Mouse (Mus musculus) embryo, embryonic 9.5 days (tissue): ENCODE data around the gene Nipal4.
A peak's percentile ranks its signal among the peaks of the same experiment; 100 is the strongest.
"Not testable (repeated sequence)": the region's sequence is repeated elsewhere in the genome, so short reads cannot be mapped to it uniquely, and the experiment has no call there.

Experiments used
- DNase-seq: peaks from one replicate; pipeline ENCODE4 v3.0.0-alpha.2; 2017; ENCODE audit errors: extremely low spot score

The Nipal4 gene

DNA sequence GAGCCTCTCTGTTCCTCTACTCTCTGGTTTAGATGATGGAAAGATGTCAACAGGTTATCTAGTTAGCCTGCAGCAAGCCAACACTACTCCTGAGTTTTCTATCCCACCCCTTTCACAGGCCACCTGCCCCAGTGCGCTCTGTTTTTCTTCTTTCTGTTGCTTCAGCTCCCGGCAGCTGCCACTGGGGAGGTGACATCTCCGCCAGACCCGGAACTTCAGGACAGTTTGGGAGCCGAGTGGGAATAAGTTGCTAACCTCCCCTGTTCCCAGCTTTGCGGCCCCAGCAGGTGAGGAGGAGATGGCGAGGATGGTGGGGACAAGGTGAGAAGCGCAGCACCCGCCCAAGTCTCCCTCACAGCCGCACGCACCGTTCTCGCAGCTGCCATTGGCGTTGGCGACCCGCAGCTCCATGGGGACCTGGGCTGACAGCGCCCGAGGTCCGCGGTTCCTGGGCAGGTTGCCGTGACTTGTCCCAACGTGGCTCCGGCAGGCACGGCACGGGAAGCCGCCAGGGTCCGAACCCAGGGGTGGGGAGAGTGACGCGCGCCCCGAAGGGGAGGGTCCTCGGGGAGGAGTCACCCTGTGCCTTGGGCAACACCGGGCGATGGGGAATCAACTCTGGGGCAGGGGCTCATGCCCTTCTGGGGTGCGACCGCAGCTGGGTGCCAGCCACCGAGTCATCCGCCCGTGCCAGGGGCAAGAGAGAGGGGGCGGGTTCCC lies at the start of gene Nipal4:
Nipal4 (minus strand) TSS at position 643 of the 720 bp plus-strand sequence.
- peak; percentile 32 for DNase-seq

DNA sequence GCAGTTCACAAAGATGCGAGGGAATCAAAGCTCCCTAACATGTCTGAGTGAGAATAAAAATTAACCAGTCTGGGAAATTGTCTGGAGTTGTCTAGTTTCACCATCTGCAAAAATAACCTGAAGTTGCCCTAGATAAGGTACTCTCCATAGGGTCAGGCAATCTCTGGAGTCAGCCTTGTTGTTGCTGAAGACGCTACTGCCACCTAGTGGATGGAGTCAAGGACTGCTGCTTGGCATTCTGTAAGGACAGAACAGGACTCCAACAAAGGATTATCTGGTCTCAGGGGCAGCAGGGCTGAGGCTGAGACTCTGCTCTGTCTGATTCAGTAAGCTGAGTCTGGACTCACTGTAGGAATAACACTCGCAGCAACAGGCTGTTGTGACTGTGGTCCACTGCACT lies 49.0 kb upstream of the Nipal4 start:
- peak; percentile 84 for DNase-seq

DNA sequence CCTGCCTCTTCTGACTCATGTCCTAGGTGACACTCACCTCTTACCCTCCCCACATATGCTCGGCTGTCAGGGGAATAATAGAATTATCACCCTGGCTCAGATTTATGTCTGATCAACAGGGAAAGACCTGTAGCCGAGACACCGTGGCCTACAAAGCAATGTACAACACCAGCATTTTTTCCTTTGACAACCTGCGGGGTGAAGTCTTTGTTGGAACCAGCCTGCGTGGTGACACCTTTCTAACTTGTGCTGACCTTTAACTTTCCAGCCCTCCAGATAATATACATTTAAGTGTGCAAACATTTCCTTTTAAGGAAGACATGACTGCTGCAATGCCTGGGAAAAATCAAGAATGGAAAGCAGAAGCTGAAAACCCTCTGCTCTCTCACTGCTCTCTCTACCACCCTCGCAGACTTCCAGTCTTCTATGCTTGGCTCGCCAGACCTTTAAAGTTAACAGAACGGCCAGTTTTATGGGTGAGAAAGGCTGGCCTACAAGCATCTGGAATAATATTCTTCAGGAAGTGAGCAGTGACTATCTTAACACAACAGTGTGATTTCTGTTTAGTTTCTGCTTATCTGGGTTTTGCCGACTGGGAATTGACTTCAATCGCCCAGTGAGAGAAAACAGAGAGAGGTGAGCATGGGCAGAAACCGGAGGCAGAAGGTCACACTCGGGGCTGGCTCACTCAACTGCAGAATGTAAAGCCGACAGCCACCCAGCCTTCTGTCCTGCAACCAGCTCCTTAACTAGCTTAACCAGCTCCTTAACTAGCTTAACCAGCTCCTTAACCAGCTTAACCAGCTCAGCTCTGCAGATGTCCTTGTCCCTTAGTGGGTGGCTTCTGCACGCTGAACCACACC lies 48.3 kb upstream of the Nipal4 start:
- peak; percentile 26 for DNase-seq

DNA sequence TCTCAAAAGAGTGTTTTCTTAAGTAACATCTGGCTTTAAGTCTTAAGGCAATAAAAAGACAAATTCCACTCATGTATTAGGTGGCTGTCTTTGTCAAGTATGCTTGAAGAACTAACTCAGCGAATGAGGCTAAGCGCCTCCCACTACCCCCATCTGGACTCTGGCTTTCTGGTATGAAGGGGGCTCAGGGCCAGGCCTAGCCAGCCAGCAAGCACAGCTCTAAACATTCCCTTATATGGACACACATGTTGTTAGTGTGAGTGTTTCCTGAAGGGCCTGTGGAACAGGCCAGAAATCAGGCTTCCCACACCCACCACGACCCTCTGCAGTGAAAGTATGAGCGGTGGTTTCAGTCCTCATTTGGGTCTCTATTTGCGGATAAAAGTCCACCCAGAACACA lies 47.5 kb upstream of the Nipal4 start:
- DNase-seq, result peak; percentile 45

DNA sequence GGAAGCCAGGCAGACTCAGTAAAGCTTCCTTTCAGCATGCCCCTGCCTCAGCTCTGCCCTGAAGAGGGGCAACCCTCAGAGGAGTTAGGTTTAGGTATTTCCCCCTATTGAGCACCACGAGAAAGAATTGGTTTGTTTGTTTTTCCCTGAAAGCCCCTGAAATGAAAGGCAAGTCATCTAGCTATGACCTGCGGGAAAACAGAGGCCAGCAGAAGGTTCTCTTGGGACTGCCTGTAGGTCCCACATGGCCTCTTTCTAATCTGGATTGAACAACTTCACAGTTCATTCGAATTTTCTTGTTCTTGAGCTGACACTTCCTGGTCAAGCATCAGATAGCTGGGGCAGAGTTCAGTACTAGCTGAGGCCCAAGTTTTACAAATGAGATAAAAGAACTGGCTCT lies 45.5 kb upstream of the Nipal4 start:
- no peak for DNase-seq

DNA sequence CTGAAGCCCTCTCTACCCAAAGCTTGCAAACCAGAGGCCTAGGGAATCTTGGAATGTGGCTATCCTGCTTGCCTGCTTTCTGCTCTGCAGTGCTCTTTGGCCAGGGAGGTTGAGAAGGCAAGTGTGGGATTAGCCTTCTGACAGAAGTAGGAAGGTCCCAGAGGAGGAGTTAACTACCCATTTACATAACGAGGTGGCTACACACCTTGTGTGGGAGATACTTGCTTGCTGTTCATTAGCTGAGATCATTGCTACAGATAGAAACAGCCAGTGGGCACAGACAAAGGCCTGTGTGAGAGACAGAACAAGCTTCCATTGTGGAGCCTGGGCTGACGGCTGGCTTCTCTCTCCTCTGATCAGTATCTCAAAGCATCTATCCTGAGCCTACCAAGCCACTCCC lies 43.6 kb upstream of the Nipal4 start:
- no peak for DNase-seq

DNA sequence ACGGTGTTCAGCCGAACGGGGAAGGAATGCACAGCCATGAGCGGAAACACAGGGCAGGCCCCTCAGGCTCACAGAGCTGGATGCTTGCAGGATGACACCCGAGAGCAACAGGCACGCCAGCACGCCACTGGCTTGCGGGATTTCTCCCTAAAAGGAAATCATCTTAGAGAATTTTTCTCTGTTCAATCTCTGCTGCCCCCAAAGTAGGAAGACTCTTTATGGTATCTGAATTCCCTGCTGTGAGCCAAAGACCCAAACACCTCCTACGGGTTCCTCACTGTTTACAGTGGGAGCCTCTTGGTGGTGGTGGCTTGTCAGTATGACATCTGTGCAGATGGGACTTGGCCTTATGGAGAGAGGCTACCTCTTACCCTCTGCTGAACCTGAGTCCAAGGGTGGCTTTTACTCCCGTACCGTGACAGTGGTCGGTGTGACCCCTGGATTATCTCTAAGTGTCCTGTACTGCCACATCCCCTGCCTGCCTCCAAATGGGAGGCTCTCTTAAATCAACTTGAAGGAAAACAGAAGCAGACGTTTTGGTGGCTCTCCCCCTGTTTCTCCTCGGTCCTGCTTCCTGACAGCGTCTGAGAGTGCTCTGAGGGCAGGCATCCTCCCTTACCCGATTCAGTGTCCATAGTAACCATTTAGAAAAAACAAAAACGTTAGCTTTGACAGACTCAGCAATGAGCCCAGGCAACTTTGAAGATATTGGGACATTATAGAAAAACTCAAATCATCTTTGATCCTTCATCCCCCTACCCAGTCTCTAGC lies 39.5 kb upstream of the Nipal4 start:
- DNase-seq, result peak; percentile 20

DNA sequence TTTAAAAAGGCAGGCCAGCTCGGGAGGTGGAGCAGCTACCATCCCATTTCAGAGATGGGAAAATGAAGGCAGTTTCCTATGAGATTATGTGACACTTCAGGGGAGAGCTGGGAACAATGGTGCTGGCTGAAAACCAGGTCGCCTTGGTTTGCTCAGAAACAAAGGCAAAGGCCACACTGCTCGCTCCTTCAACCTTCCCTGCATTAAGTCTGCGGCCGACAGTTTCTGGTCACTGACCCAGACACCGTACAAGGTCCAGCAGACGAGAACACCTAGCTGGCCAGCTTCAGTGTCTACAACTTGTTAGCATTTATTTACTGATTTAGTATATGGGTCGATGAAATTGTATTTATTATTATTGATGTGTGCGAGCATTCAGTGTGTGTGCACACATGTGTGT lies 38.5 kb upstream of the Nipal4 start:
- DNase-seq, result no peak

DNA sequence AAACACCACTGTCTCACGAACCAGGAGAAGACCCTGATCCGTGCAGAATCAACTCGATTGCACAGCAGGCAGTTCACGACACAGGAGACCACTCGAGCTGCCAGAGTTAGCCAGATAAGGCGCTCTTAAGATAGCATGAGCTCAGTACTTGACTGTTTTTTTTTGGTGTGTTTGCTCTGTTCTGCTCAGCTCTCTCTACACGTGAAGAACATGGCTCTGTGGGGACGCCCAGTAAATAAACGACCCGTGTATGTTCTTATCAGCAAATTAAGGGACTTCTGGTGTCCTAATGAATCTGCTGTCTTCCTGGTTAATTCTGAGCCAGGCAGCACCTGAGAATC lies 36.2 kb upstream of the Nipal4 start:
- no peak for DNase-seq

DNA sequence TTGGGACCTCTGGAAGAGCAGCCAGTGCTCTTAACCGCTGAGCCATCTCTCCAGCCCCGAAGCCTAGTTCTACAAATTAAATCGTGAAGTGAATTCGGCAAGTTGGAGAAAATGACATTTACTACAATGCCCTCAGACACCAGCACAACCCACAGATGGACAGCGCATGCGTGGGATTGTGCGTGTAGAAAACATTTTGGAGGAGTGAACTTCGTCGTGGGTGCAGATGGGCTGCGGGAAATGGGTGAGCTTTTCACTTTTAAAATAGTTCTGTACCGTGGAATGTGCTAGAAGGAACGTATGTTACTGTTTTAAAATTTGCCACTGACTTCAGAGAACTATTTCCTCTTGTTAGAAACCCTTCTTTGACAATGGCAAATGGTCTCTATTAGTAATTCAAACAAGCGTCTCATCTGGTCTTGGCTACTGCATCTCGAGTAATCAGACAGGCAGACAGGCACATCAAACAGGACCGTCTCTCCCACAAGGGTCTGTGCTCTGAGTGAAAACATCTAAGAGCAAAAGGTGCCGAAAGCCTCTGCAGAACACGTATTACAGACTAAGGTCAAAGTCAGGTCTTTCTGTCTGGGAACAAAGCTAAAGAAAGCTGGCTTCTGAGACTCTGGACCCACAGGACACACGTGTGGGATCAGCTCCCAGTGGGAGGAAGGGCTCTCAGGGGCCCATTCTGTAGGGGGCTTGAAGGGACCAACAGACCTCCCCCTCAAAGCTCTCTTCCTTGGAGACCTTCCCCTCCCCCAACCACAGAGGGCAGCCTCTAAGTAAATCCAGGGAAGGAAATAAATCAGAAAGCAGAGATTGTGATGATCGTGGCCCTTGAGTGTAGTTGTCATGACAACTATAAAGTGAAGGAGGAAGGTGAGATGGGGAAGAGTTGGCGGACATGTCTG lies 35.6 kb upstream of the Nipal4 start:
- DNase-seq, result peak; percentile 17

DNA sequence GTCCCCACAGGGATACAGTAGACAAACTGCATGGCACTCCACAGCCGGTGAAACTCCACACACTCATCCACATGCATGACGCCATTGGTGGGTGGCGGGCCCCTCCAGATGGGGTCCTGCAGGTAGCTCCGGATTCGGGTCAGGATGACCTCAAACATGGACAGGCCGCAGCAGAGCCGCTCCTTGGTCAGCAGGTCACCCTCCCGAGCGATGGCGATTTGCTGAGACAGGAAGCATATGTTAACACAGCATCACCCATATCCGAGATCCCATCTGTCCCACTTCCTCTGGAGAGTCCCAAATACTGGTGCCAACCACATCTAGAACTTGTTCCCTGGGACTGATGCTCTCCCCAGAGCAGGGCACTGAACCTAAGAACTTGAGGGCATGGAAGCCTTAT lies 34.4 kb upstream of the Nipal4 start:
- DNase-seq, result no peak

DNA sequence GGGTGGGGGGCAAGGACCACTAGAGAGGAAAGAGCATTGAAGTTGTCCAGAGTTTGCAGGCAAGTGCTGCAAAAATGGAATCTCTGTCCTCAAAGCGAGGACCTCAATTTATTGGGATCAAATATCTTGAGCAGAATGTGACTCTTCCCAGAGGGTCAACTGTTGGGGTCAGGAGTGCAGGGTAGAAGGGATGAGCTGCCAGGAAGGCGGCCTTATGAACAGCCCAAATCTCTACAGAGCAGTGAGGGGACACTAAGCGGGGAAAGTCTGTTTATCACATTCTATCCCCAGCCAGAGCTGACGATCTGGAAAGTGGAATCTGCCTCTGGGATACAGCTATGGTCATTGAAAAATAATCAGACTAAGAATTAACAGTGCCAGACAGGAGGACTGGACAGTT lies 27.9 kb upstream of the Nipal4 start:
- DNase-seq, result no peak

DNA sequence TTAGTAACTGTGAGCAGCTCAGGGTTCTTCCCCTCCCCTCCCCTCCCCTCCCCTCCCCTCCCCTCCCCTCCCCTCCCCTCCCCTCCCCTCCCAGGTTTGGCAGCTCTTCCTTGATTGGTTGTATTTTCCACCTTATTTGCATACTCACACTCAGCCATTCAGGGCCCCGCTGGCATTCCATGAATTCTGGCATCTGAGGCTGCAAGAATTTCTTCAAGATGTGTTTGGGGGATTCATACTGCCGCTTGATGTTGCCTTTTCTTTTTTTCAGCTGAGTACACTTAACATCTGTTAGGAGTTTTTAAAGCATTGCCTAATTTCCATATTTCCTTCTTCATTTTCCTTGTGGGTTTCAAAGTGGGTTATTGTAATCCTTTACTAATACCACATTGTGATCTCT lies 22.0 kb upstream of the Nipal4 start:
- DNase-seq, result no peak

DNA sequence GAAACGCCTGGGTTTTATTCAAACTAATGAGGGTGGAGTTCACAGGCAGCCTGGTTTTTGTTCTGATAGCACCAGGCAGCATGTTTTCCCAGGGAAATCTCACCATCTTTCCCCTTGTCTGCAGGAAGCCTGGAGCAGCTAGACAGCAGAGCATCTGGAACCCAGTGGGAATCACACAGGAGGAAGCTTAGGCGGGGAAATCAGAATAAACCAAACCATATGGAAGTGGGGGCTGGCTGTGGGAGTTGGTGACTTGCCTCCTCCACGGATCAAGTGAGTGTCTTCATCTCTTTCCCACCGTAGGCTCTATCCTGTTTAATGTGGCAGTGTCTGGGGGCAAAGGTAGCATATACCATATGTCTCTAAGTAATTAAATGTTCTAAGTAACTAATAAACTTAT lies 19.2 kb upstream of the Nipal4 start:
- DNase-seq, result peak; percentile 10

DNA sequence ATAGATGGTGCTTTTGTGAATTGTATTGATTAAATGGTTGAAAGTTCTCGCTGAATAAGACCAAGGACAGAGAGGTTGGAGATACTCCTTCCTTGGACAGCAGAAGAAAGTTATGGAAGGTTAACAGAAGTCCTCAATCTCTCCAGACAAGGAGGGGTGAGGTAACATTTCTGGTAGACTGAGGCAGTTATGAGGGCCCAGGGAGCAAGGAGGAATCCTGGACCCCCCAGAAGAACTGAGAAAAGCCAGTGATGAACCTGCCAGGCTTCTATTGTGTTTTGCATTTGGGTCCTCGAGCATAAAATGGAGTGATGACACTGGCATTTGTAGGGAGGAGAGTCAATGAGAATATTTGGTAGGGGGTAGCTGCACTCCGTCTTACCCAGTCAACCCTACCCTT lies 18.6 kb upstream of the Nipal4 start:
- no peak for DNase-seq

DNA sequence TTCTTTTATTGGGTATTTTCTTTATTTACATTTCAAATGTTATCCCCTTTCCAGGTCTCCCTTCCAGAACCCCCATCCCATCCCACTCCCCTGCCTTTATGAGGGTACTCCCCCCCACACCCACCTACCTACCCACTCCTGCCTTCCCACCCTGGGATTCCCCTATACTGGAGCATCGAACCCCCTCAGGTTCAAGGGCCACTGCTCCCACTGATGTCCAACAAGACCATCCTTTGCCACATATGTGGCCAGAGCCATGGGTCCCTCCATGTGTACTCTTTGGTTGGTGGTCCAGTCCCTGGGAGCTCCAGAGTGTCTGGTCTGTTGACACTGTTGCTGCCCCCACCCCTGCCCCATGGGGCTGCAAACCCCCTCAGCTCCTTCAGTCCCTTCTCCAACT lies 15.7 kb upstream of the Nipal4 start:
- not testable (repeated sequence) for DNase-seq

DNA sequence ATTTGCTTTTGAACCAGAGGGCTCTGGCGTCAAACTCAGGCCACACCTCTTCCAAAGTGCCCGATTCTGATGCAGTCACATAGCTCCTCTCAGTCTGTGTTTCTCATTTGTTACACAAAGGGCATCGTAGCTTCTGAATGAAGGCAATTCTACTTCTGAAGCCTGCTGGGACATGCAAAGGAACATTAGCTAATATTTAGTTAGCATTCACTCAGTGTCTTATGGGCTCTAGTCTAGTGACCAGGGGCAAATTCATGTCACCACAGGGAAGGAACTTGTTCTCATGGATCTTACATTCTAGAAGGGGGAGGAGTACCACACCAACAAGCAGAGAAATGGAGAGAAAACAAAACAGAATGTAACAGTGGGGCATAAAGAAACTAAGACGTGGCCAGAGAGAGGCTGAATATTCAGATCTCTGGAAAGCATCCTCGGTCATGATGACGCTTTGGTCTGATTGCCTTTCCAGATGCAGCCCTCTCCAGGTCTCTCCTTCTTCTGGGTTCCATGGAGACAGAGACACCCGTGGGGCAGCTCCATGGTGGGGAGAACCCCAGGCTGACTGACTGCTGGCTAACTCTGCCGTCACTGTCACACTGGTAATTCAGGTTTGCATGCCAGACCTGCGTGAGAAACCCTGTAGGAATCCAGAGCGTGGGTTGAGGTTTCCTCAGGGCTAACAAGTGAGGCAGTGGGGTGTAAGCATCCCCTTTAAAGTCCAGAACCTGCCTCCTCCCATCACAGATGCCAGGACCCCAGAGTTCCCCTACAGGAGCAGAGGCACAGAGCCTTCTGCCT lies 11.1 kb upstream of the Nipal4 start:
- DNase-seq, result no peak

DNA sequence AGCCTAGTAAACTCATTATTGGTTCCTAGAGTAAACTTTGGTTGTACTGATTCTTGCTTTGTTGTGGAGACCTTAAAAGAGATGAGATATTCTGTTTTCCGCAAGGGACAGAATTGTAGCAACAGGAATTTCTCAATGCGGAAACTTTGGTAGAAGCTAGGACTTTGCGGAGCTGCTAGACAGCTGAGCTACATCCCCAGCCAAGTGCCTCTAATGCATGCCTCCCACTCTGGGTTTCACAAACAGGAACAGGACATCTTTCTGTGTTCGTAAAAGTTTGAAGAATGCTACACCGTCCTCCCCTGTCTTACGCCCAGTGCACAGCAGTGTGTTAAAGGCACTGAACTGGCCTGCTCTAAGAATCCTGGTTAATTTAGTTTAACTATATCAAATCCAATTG lies 9.8 kb upstream of the Nipal4 start:
- no peak for DNase-seq

DNA sequence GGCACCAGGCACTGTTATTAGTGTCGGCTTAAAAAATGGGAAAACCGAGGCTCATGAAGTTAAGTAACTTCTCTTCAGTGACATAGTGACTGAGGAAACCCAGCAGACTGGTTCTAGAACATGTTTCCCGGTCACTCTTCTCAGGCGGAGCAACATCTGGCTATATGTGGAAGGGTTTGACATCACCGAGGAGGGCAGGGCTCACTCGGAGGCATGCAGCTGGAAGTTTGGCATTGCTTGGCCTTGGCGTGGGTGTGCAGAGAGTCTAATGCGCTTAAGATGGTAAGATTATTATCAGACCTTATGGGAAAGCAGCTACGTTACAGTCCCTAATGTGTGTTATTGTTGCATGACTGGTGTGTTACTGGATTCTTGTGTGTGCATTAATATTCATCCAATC lies 5.8 kb upstream of the Nipal4 start:
- no peak for DNase-seq

DNA sequence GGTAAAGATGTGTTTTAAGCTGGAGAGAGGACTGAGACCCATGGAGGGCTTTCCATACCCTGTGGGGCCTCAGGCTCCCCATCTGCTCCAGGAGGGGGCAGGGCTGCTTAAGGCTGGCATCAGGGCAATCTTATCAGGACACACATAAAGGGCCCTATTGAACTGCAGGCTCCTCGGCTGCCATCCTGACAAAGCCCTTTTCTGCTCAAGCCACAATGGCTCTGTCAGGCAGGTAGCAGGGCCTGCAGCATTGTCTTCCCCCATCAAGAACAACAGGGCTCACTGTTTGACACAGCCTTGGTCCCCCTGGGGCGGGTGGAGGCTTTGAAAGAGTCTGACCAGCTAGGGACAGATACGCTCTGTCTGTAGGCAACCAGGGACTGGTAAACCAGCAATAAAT lies 3.6 kb upstream of the Nipal4 start:
- DNase-seq, result no peak

DNA sequence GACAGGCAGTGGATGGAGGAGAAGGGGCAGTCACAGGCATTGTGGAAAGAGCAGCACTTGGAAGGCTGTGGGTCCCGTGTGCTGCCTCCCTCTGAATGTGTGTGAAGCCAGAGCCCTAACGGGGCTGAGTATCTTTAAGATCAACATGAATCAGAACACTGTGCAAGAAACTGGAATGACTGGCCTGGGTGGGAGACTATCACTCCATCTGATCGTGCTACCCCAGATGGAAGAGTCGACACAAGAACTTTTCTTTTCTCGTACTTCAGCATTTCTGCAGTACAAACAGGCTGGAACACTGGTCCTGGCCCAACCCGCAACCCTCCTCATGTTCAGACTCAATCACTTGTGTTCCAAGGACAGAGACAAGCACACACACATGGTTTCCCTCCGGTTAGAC lies 2.2 kb upstream of the Nipal4 start:
- DNase-seq, result no peak
